Mouse (Mus musculus): ENCODE data around the gene Uggt2. TPM values are rescaled to one million over a fixed set of nuclear protein-coding genes. Genes with fewer than 3 reads are reported as not detected.

The Uggt2 gene
- polyA plus RNA-seq, 1 experiment from 2014 or later = 13.2 TPM

- no peak for DNase-seq (ENCODE audit: low spot score)
- no peak overlapping the region for H3K27ac ChIP-seq (replicated peaks)
- H3K27me3 ChIP-seq (ENCODE audit: low read depth, poor library complexity, severe bottlenecking) = no peaks in the 10 kb centered on the region
- H3K36me3 ChIP-seq = no peaks in the 10 kb centered on the region
- 93% methylated on average over 8 of the region's 8 CpGs for WGBS
- H3K9me3 ChIP-seq (replicated peaks) = no peaks in the 10 kb centered on the region
- H3K4me1 ChIP-seq = no peaks in the 10 kb centered on the region
- no peak overlapping the region for H3K4me3 ChIP-seq
These were observed 8.4 kb upstream of the Uggt2 start for GRCm38 (mm10) chr14:119107591-119107990.

GRCm38 (mm10) chr14:119099570-119099891, 301 bp upstream of the Uggt2 start:
- Histone ChIP-seq H3K36me3 (peaks cover 4% of the 10 kb centered on the region), H3K27me3 (ENCODE audit: low read depth, poor library complexity, severe bottlenecking) (no peaks in the 10 kb centered on the region), H3K27ac (replicated peaks) (peak overlapping the region; percentile 95), H3K4me3 (peak overlapping the region; percentile 89), H3K9me3 (replicated peaks) (no peaks in the 10 kb centered on the region), H3K4me1 (peaks cover 24% of the 10 kb centered on the region)
- no peak for DNase-seq (ENCODE audit: low spot score)
- WGBS = 1% methylated on average over 13 of the region's 13 CpGs

GRCm38 (mm10) chr14:119061811-119062210, 37.4 kb downstream of the Uggt2 start:
- no peak overlapping the region for H3K4me3 ChIP-seq
- WGBS = 82% methylated on average over 1 of the region's 1 CpGs
- H3K27ac ChIP-seq (replicated peaks) = no peak overlapping the region
- H3K36me3 ChIP-seq = peaks cover 39% of the 10 kb centered on the region
- no peaks in the 10 kb centered on the region for H3K4me1 ChIP-seq
- H3K9me3 ChIP-seq (replicated peaks) = no peaks in the 10 kb centered on the region
- no peak for DNase-seq (ENCODE audit: low spot score)
- H3K27me3 ChIP-seq (ENCODE audit: low read depth, poor library complexity, severe bottlenecking) = no peaks in the 10 kb centered on the region

DNA sequence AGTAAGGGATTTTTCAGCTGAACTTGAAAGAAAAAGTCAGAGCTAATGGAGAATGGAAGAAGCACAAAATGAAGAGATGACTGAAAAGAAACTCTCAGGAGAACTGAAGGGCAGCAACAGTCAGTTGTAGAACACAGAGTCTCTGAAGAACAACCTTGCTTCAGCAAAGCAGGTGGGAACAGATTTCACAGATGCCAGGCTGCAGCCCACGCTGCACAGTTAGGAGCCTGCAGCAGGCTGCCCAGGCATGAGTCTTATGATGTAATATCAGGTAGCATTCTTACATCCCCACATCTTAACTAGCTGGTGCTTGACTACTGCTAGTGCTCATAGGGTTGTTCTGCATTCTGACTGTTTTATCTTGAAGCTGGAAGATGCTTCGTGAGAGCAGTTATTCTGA, 38.5 kb downstream of the Uggt2 start:
- Histone ChIP-seq H3K9me3 (replicated peaks) (no peaks in the 10 kb centered on the region), H3K36me3 (peaks cover 42% of the 10 kb centered on the region), H3K4me1 (no peaks in the 10 kb centered on the region), H3K27me3 (ENCODE audit: low read depth, poor library complexity, severe bottlenecking) (no peaks in the 10 kb centered on the region), H3K27ac (replicated peaks) (no peak overlapping the region), H3K4me3 (no peak overlapping the region)
- DNase-seq (ENCODE audit: low spot score) = no peak
- WGBS = 90% methylated on average over 2 of the region's 2 CpGs

DNA sequence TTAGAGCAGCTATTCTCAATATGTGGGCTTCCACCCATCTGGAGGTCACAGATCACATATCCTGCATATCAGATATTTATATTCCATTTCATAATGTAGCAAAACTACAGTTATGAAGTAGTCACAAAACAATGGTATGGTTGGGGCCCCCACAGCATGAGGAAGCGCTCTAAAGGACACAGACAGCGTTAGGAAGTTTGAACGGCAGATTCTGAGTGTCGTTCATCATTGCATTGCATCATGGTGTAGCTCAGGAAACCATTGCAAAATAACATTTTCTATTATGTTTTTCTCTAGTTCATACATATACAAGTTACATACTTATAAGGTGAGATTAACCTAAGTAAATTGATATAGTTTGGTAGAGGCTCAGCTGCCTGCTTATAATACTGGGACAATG, 42.2 kb downstream of the Uggt2 start:
- Histone ChIP-seq H3K9me3 (replicated peaks) (no peaks in the 10 kb centered on the region), H3K4me1 (no peaks in the 10 kb centered on the region), H3K36me3 (peaks cover 58% of the 10 kb centered on the region), H3K27ac (replicated peaks) (no peak overlapping the region), H3K27me3 (ENCODE audit: low read depth, poor library complexity, severe bottlenecking) (no peaks in the 10 kb centered on the region), H3K4me3 (no peak overlapping the region)
- DNase-seq (ENCODE audit: low spot score) = no peak
- 95% methylated on average over 4 of the region's 4 CpGs for WGBS

- Histone ChIP-seq H3K27me3 (ENCODE audit: low read depth, poor library complexity, severe bottlenecking) (no peaks in the 10 kb centered on the region), H3K9me3 (replicated peaks) (no peaks in the 10 kb centered on the region), H3K27ac (replicated peaks) (no peak overlapping the region), H3K4me1 (no peaks in the 10 kb centered on the region), H3K36me3 (peaks cover 59% of the 10 kb centered on the region), H3K4me3 (no peak overlapping the region)
- DNase-seq (ENCODE audit: low spot score) = no peak
- WGBS = 78% methylated on average over 1 of the region's 1 CpGs
These were observed 46.3 kb downstream of the Uggt2 start for GRCm38 (mm10) chr14:119052969-119053368.

- DNase-seq (ENCODE audit: low spot score) = no peak
- no peak overlapping the region for H3K4me3 ChIP-seq
- no peaks in the 10 kb centered on the region for H3K27me3 ChIP-seq (ENCODE audit: low read depth, poor library complexity, severe bottlenecking)
- H3K27ac ChIP-seq (replicated peaks) = no peak overlapping the region
- H3K36me3 ChIP-seq = peaks cover 54% of the 10 kb centered on the region
- H3K9me3 ChIP-seq (replicated peaks) = no peaks in the 10 kb centered on the region
- no peaks in the 10 kb centered on the region for H3K4me1 ChIP-seq
- WGBS = 93% methylated on average over 3 of the region's 3 CpGs
These were observed 46.9 kb downstream of the Uggt2 start for GRCm38 (mm10) chr14:119052361-119052760.

GRCm38 (mm10) chr14:119043765-119044164, 55.5 kb downstream of the Uggt2 start:
- no peaks in the 10 kb centered on the region for H3K27me3 ChIP-seq (ENCODE audit: low read depth, poor library complexity, severe bottlenecking)
- no peak overlapping the region for H3K4me3 ChIP-seq
- H3K9me3 ChIP-seq (replicated peaks) = no peaks in the 10 kb centered on the region
- peaks cover 25% of the 10 kb centered on the region for H3K36me3 ChIP-seq
- no peaks in the 10 kb centered on the region for H3K4me1 ChIP-seq
- 93% methylated on average over 7 of the region's 7 CpGs for WGBS
- no peak overlapping the region for H3K27ac ChIP-seq (replicated peaks)
- DNase-seq (ENCODE audit: low spot score) = no peak

DNA sequence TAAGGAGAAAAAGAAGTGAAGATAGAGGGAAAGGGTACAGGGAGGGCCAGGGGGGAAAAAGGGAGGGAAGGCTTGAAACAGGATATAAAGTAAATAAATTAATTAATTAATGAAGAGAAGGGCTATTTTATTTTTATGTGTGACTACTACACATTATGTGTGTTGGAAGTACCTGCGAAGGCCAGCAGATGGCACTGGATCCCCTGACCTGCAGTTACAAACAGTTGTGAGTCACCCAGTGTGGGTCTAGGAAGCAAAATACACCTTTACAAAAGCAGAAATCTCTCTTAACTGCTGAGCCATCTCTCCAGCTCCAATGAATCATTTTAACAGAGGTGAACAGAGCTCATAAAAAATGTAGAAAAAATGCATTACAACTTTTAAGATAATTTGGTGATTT, 59.0 kb downstream of the Uggt2 start:
- Histone ChIP-seq H3K4me1 (peaks cover 15% of the 10 kb centered on the region), H3K9me3 (replicated peaks) (no peaks in the 10 kb centered on the region), H3K27ac (replicated peaks) (no peak overlapping the region), H3K27me3 (ENCODE audit: low read depth, poor library complexity, severe bottlenecking) (no peaks in the 10 kb centered on the region), H3K36me3 (peaks cover 29% of the 10 kb centered on the region), H3K4me3 (no peak overlapping the region)
- WGBS = 69% methylated on average over 1 of the region's 1 CpGs
- DNase-seq (ENCODE audit: low spot score) = peak; percentile 24

- Histone ChIP-seq H3K4me3 (no peak overlapping the region), H3K36me3 (peaks cover 44% of the 10 kb centered on the region), H3K27ac (replicated peaks) (0 out of 2 replicates have a peak overlapping the region, but pooled peaks have one; percentile 50), H3K4me1 (peaks cover 15% of the 10 kb centered on the region), H3K9me3 (replicated peaks) (no peaks in the 10 kb centered on the region), H3K27me3 (ENCODE audit: low read depth, poor library complexity, severe bottlenecking) (no peaks in the 10 kb centered on the region)
- 24% methylated on average over 3 of the region's 3 CpGs for WGBS
- peak; percentile 68 for DNase-seq (ENCODE audit: low spot score)
These were observed 61.5 kb downstream of the Uggt2 start for GRCm38 (mm10) chr14:119037755-119038154.

DNA sequence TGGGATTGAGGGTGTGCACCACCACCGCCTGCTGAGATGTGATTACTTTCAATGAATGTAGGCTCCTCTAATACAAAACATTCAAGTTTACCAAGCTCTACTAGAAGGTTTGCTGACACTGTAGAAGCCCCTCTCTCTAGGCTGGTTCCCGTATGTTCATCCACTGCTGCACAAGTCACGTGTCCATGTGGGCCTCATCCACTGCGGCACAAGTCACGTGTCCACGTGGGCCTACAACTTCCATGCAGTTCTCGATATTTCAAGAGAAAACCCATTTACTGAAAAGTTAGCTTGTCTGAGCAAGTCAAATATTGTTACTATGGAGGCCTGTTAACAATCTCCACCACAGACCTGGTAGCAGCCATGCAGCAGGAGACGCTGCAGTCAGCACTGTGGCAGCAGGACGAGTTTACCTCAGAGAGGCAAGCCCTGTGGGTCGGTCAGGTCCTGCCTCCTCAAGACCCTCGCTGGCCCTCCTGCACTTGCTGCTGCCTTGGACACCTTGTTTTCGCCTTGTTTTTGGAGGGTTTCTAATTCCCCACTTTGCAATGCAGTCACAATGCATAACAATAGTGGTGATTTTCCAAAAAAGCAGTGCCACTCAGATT, 62.0 kb downstream of the Uggt2 start:
- H3K27ac ChIP-seq (replicated peaks) = peak overlapping the region; percentile 50; the same call in 1 of the 2 replicates
- H3K9me3 ChIP-seq (replicated peaks) = no peaks in the 10 kb centered on the region
- peaks cover 44% of the 10 kb centered on the region for H3K36me3 ChIP-seq
- no peaks in the 10 kb centered on the region for H3K27me3 ChIP-seq (ENCODE audit: low read depth, poor library complexity, severe bottlenecking)
- H3K4me3 ChIP-seq = no peak overlapping the region
- H3K4me1 ChIP-seq = peaks cover 15% of the 10 kb centered on the region
- DNase-seq (ENCODE audit: low spot score) = no peak
- WGBS = 77% methylated on average over 12 of the region's 12 CpGs

DNA sequence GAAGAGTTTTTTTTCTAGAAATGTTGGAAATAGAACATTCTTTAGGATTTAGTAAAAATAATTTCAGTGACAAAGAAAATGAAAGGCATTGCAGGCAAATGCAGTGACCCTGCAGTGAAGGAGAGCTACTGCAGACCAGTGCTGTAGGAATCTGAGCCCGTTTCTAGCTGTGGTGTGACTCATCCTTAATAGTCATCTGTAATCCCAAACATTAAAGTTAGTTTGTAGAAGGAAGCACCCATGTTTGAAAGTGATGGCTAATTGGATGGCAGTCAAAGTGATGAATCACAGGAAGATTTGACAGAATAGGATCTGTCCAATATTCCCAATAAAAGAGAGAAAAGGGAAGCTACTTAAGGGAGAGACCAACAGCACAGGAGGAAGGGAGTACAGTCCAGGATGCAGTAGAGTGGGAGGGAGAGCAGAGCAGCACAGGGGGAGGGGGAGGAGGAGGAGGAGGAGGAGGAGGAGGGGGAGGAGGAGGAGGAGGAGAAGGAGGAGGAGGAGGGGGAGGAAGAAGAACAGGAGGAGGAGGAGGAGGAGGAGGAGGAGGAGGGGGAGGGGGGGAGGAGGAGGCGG, 71.5 kb downstream of the Uggt2 start:
- DNase-seq (ENCODE audit: low spot score) = no peak
- Histone ChIP-seq H3K4me1 (no peaks in the 10 kb centered on the region), H3K4me3 (no peak overlapping the region), H3K27me3 (ENCODE audit: low read depth, poor library complexity, severe bottlenecking) (no peaks in the 10 kb centered on the region), H3K36me3 (peaks cover 42% of the 10 kb centered on the region), H3K9me3 (replicated peaks) (no peaks in the 10 kb centered on the region), H3K27ac (replicated peaks) (no peak overlapping the region)
- 87% methylated on average over 2 of the region's 2 CpGs for WGBS

DNA sequence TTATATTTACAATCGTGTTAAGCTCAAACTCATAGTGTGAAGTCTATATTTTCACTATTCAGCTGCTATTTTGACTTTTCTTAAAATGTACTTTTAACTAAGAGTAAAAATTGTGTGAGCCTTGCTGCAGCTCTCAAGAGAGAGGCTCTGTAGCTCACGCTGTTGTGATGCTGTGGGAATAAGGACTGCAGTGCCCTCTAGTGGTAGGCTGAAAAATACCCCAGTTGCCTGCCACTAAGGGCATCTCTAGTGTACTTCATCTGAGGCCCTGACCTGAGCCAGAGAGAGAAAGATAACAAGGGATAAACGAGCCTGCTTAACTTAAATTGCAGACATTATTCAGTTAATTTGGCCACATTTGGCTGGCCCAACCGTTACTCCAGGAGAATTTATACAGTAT, 72.1 kb downstream of the Uggt2 start:
- Histone ChIP-seq H3K27ac (replicated peaks) (no peak overlapping the region), H3K9me3 (replicated peaks) (no peaks in the 10 kb centered on the region), H3K4me1 (no peaks in the 10 kb centered on the region), H3K36me3 (peaks cover 41% of the 10 kb centered on the region), H3K4me3 (no peak overlapping the region), H3K27me3 (ENCODE audit: low read depth, poor library complexity, severe bottlenecking) (no peaks in the 10 kb centered on the region)
- DNase-seq (ENCODE audit: low spot score) = peak; percentile 43
- 52% methylated on average over 4 of the region's 4 CpGs for WGBS

All from midbrain, embryonic 10.5 days (tissue).